Mouse (Mus musculus) heart, postnatal 25 days (tissue): ENCODE results near the gene Cel. TPM values are rescaled to one million over a fixed set of nuclear protein-coding genes. Genes with fewer than 3 reads are reported as not detected.

Source experiments
- DNase-seq: peaks from one replicate; pipeline ENCODE4 v3.0.0; 2022; ENCODE audit warnings: low spot score
- intact Hi-C: fragments of 180-260 bp; cut with DNase I; formaldehyde crosslinking; loops from one replicate; pipeline ENCODE4 v1.15.1; 2025
- total RNA-seq, 2 experiments: library from RNA; stranded (reverse); gene quantifications; 2 replicates each; pipeline ENCODE4 v1.2.3; 2021

Gene Cel
- total RNA-seq, 2 experiments from 2014 or later = not detected

- intact Hi-C loops = no loop called here
Observed at GRCm38 (mm10) chr2:28588574-28588973, 25.4 kb upstream of the Cel start.

GRCm38 (mm10) chr2:28585730-28586129 is 22.5 kb upstream of the Cel start:
- DNase-seq = no peak
- intact Hi-C loops = loop anchor here (1.0 kb wide), 1 partner anchor 69 kb away; no protein-coding TSS in a partner anchor

More at GRCm38 (mm10) chr2:28588574-28588973, 25.4 kb upstream of the Cel start:
- DNase-seq = no peak

DNA sequence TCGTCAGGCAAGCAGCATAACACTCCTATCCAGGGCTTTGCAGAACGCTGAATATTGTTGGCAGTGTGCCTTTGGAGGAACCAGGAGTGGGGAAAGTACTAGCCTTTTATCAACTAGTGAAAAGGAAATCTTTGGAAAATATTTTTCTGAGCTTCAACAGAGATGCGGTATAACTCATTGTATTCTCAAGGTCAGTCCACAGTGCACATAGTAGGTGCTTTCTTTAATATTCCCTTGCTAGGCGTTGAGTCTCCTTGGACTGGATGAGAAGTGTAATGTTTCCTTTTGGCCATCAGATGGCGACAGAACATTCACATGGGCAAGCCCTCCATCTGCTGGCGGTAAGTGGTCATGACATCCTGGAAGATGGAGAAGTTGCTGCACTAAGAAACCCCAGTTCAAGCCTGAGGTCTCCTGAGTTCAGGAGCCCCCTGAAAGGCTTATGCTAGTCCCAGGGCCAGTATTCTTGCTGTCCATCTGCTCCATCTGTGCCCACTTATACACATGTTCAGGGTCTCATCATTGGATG is 21.9 kb upstream of the Cel start:
- intact Hi-C loops = loop anchor here (1.0 kb wide), 1 partner anchor 69 kb away; no protein-coding TSS in a partner anchor
- peak; percentile 47 for DNase-seq

DNA sequence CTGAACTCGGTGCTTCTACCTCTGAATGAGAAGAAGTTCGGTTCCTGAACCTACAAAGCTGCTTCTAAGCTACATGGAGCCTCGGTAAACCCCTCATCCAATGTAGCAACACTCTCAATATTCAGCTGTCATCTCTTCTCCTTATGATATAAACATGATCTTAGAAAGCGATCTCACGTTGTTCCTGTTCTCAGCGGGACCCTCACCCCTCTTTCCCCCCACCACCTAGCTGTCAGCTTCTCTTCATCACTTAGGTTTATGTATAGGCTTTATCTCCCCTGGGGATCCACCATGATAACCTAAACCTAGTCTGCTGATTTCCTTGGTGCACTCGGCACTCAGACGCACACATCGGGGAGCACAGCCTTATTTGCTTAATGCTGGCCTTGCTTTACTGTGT is 20.4 kb upstream of the Cel start, which contains the start of gene Gtf3c5:
Gtf3c5 (minus strand) TSS at position 101 of the 400 bp plus-strand sequence.
- DNase-seq = no peak
- intact Hi-C loops = no loop called here

DNA sequence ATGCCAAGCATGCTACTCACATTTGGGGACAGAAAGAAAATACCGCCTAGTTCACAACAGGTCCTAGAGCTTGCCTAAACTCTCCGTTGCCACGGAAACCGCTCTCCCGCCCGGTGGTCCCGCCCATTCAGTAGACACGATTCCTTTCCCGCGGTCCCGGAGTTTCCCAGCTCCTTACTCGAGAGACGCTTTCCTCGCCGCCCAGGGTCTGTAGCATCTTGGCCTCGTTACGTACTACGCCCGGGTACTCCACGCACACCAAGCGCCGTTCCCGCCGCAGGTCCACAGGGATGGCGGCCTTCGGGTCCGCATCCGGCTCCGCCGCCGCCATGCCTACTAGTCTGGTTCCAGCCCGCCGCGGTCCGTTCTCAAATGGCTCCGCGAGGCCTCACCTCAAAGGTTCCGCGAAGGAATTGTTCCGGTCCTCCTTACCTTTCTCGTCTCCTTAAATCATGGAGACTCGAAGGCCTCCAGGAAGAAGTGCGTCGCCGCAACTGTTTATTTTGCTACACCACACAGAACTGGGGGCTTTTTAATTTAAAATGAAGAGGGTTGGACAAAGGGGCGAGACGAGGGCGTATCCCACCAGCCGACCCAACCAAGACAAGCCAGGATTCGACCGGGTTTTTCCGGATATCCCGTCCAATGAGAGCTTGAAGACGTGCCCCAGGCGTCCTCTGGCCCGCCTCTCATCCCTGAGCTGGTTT is 19.6 kb upstream of the Cel start:
- peak; percentile 75 for DNase-seq
- intact Hi-C loops = no loop called here

GRCm38 (mm10) chr2:28578003-28578402 is 14.8 kb upstream of the Cel start:
- DNase-seq = no peak
- intact Hi-C loops = no loop called here

- intact Hi-C loops = no loop called here
- no peak for DNase-seq
Observed at GRCm38 (mm10) chr2:28576815-28577214, 13.6 kb upstream of the Cel start.

DNA sequence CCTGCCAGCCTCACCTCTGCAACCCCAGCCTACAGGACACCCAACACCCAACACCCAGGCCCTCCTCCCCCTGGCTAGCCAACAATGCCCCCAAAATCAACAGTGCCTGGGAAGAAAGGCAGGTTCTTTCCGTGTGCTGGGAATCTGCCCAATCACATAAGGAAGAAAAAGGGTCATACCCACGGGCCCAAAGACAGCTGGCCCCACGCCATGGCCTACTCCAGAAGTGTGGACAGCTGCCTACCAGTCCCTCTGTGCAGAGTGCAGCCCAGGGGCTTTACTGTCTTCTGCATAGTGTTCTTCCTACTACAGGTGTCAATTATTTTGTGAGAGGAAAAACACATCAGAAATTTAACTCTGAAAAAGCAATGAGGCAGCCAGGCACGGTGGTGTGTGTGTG is 12.1 kb upstream of the Cel start:
- intact Hi-C loops = no loop called here
- DNase-seq = no peak

DNA sequence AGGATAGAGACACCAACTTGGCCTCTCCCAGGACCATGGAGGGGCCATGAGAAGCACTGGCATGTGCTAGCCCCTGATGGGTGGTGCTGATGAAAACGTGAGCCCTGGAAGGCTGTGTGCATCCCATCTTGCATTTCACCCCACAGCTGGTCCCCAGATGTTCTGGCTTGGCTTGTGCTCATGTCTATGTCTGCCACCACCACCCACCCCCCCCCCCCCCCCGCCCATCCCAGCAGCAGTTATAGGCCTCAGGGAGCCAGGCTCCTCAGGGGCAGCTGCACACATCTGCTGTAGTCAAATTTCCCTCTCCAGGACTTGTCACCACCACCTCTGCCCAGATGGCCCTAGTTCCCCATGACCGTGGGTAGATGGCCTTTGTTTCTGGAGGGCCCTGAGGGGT is 6.7 kb upstream of the Cel start:
- no peak for DNase-seq
- intact Hi-C loops = no loop called here

- intact Hi-C loops = no loop called here
- DNase-seq = no peak
Observed at GRCm38 (mm10) chr2:28566545-28566944, 3.3 kb upstream of the Cel start.

- no peak for DNase-seq
Observed at GRCm38 (mm10) chr2:28564380-28564779, 1.2 kb upstream of the Cel start.

GRCm38 (mm10) chr2:28563830-28564229 is 627 bp upstream of the Cel start:
- no peak for DNase-seq
- intact Hi-C loops = no loop called here

More at GRCm38 (mm10) chr2:28564380-28564779, 1.2 kb upstream of the Cel start:
- intact Hi-C loops = no loop called here

DNA sequence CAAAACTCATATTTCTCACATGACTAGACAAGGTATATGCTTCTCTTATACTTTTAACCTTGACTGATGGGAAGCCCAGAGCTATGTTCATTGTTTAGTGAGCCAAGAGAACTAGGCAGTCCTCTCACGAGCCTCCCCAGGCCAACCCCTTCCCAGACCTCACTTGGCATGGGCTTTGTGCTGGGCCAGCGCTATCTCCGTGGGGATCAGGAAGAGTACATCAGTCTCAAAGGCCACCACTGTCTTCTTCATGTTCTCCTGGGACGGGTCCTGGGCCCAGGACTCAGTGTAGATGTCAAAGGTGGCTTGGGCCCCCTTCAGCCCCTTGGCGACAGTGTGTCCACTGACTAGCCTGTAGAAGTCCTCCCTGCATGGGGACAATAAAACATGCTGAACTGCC is 5.8 kb downstream of the Cel start:
- intact Hi-C loops = no loop called here
- DNase-seq = no peak

DNA sequence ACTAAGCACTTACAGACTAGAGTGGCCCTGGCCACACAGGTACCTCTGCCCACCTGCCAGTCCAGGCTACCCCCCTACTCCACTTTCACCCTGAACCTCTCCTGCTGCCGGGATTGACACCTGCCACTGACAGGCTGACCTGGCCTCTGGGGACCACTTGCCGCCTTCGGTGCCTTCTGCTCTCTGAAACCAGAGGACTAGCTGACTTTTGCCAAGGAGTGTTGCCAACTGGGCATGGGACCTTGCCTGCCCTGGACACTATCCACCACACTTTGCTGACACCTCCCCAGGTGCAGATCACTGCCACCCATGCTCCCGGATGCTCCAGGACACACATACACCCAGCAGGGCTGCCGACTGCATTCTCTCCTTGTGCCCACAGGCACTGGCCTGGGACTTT is 10.9 kb downstream of the Cel start:
- intact Hi-C loops = no loop called here

GRCm38 (mm10) chr2:28549157-28549556 is 14.0 kb downstream of the Cel start:
- no peak for DNase-seq
- intact Hi-C loops = no loop called here

More for the DNA sequence above, 10.9 kb downstream of the Cel start:
- DNase-seq = no peak

- DNase-seq = peak; percentile 59
- intact Hi-C loops = loop anchor here (1.0 kb wide), 1 partner anchor 33 kb away; no protein-coding TSS in a partner anchor
Observed at GRCm38 (mm10) chr2:28547237-28548172, 15.7 kb downstream of the Cel start.

DNA sequence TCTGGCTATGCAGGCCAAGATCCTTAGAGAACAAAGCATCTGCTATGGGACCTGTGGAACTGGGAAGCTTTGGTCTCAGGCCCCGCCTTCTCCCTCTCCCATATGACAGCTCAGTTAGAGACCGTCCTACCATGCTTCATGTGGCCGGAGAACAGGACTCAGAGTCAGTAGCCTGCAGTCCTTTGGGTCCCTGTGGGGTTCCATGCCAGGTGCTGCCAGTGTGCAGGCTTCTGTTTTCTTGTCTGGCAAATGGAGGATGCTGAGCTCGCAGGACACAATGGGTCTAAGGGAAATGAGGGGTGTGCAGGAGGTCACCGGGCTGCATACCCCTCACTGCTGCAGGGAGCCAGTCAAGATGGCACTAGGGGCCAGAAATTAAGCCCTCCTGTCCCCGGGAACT is 16.6 kb downstream of the Cel start:
- intact Hi-C loops = no loop called here
- no peak for DNase-seq

- intact Hi-C loops = no loop called here
Observed at GRCm38 (mm10) chr2:28545976-28546375, 17.2 kb downstream of the Cel start.

GRCm38 (mm10) chr2:28543894-28544293 is 19.3 kb downstream of the Cel start:
- intact Hi-C loops = no loop called here

More at GRCm38 (mm10) chr2:28545976-28546375, 17.2 kb downstream of the Cel start:
- no peak for DNase-seq

DNA sequence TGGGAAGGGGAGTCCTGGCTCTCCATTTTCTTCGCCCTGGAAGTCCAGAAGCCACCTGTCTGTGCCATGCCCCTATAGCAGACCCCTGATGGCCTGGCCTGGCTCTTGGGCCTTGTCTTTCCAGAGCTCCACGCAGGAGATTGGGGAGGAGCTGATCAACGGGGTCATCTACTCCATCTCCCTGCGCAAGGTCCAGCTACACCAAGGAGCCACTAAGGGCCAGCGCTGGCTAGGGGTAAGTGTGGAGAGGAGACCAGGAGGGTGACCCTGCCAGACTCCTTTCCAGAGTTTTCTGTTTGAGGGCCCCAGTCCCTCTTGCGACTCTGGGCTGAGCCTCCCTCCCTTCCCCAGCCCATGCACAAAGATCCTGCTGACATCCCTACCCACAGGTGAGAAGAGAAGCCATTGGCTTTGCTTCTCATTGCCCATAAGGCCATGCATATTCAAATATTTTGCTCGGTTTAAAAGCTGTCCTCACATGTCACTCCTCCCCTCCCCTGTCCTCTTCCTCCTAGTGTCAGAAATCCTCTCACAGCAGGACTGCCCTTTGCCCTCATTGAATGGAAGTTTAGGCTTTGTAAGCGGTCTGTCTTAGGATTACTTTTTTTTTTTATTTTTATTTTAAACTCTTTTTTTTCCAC is 22.5 kb downstream of the Cel start:
- DNase-seq = no peak
- intact Hi-C loops = no loop called here

More at GRCm38 (mm10) chr2:28543894-28544293, 19.3 kb downstream of the Cel start:
- DNase-seq = no peak
